Comparison of ENCODE assay signal across 13 mouse cellular contexts in the genomic region with DNA sequence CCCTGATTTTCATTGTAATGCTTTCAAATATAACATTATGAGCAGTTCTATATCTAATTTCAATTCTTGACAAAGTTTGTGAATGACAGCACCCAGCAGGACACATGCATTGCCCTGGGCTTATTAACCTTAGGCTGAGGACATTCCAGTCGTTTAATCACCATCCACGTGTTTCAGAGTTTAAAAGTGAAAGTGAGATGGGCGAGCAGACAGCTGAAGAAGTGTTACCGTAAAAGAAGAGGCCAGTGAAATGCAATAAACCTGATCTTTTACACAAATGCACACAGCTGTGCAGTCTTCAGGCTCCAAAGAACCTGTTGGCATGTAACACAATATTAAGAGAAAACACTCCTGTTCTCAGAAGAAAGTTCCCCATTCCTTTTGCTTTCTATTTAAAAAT.
DNase-seq lines count a peak whose midpoint lies in the region; ATAC-seq lines count a peak whose summit lies in the region.
"Had no signal": no experiment of that assay in that cellular context is flagged by ENCODE, and none has a peak within 500 bp of the region (broad histone marks: within the 10 kb centered on the region; RNA-seq: fewer than 3 reads in every experiment).

No protein-coding gene starts in this region.

- intact Hi-C loops in heart, postnatal 14 days (cut with DNase I), result loop anchor here (10.0 kb wide), 1 partner anchor 259 kb away; no protein-coding TSS in a partner anchor

- H3K4me2 ChIP-seq in heart, embryonic 14.5 days (ENCODE audit: low read length), result peak overlapping the region; percentile 48
- H3K4me2 ChIP-seq in lung, embryonic 16.5 days (ENCODE audit: low read depth, low read length), result peak overlapping the region; percentile 32; the same call in 1 of the 2 replicates
- H3K4me2 ChIP-seq in stomach, embryonic 15.5 days, result 0 out of 2 replicates have a peak overlapping the region, but pooled peaks have one; percentile 4
- H3K4me2 ChIP-seq: midbrain, embryonic 11.5 days had no signal

- no peak for DNase-seq in heart, postnatal 14 days
- no peak for DNase-seq in lung, postnatal 25 days (ENCODE audit: low spot score)
- peak; percentile 17 for DNase-seq in adipocyte (ENCODE audit: low spot score)
- DNase-seq in thymus, postnatal 10 days (ENCODE audit: low spot score in 2 of 2), result no peak
- no peak for DNase-seq in retina, embryonic 14.5 days (ENCODE audit: low spot score)
- DNase-seq: adrenal gland, postnatal 36 days; heart, postnatal 4 days; kidney, adult 8-10 months; lung, adult 2 months had no signal

- no peaks in the 10 kb centered on the region for H3K27me3 ChIP-seq in heart, embryonic 14.5 days (ENCODE audit: control insufficient read depth, insufficient read depth, low read length)
- H3K27me3 ChIP-seq in lung, embryonic 16.5 days (ENCODE audit: control insufficient read depth, insufficient read depth, low read depth, low read length), result no peaks in the 10 kb centered on the region
- no peaks in the 10 kb centered on the region for H3K27me3 ChIP-seq in stomach, embryonic 15.5 days (replicated peaks)

- 0 out of 2 replicates have a peak overlapping the region, but pooled peaks have one; percentile 30 for H3K9ac ChIP-seq in heart, embryonic 14.5 days (ENCODE audit: low read length)
- H3K9ac ChIP-seq in lung, embryonic 16.5 days (ENCODE audit: low read length), result no peak overlapping the region
- H3K9ac ChIP-seq in stomach, embryonic 15.5 days, result no peak overlapping the region

- no peaks in the 10 kb centered on the region for H3K4me1 ChIP-seq in heart, embryonic 14.5 days (ENCODE audit: control insufficient read depth in 2 of 2, insufficient read depth in 2 of 2, low read length in 2 of 2)
- H3K4me1 ChIP-seq in lung, embryonic 16.5 days (replicated peaks; ENCODE audit: control insufficient read depth, insufficient read depth, low read length), result no peaks in the 10 kb centered on the region
- H3K4me1 ChIP-seq in stomach, embryonic 15.5 days, result no peaks in the 10 kb centered on the region

- ATAC-seq in heart, embryonic 14.5 days (ENCODE audit: insufficient number of reproducible peaks, insufficient read depth, low FRiP score, low read depth), result no peak
- ATAC-seq in lung, embryonic 16.5 days (ENCODE audit: low read depth), result no peak
- no peak for ATAC-seq in stomach, embryonic 15.5 days (ENCODE audit: insufficient read depth, low FRiP score, low read depth)

- no peaks in the 10 kb centered on the region for H3K9me3 ChIP-seq in heart, embryonic 14.5 days (ENCODE audit: control insufficient read depth, low read length)
- no peaks in the 10 kb centered on the region for H3K9me3 ChIP-seq in lung, embryonic 16.5 days (ENCODE audit: control insufficient read depth, low read length)
- H3K9me3 ChIP-seq in stomach, embryonic 15.5 days, result no peaks in the 10 kb centered on the region

- WGBS in heart, embryonic 14.5 days, result 38% methylated on average over 4 of the region's 4 CpGs
- WGBS in lung, embryonic 16.5 days, result 33% methylated on average over 4 of the region's 4 CpGs
- 37% methylated on average over 4 of the region's 4 CpGs for WGBS in stomach, embryonic 15.5 days

- no peaks in the 10 kb centered on the region for H3K36me3 ChIP-seq in heart, embryonic 14.5 days (ENCODE audit: control insufficient read depth, insufficient read depth, low read length)
- no peaks in the 10 kb centered on the region for H3K36me3 ChIP-seq in lung, embryonic 16.5 days (ENCODE audit: control insufficient read depth, insufficient read depth, low read length)
- H3K36me3 ChIP-seq in stomach, embryonic 15.5 days, result no peaks in the 10 kb centered on the region

- H3K27ac ChIP-seq in heart, embryonic 14.5 days (replicated peaks in 1 of 2; ENCODE audit: control insufficient read depth in 1 of 2, insufficient read depth in 1 of 2, low read depth in 2 of 2, low read length in 2 of 2), result no peak overlapping the region
- no peak overlapping the region for H3K27ac ChIP-seq in lung, embryonic 16.5 days (ENCODE audit: low read length)
- no peak overlapping the region for H3K27ac ChIP-seq in stomach, embryonic 15.5 days

- peak overlapping the region in 1 of 2 experiments; percentile 7; a peak in 2 of 4 replicates for H3K4me3 ChIP-seq in heart, embryonic 14.5 days (ENCODE audit: control insufficient read depth in 1 of 2, insufficient read depth in 1 of 2, low read depth in 1 of 2, low read length in 2 of 2)
- no peak overlapping the region for H3K4me3 ChIP-seq in lung, embryonic 16.5 days (ENCODE audit: low read length)
- H3K4me3 ChIP-seq in stomach, embryonic 15.5 days (replicated peaks), result no peak overlapping the region
